ENCODE assay signal across 8 mouse cellular contexts in the genomic region with DNA sequence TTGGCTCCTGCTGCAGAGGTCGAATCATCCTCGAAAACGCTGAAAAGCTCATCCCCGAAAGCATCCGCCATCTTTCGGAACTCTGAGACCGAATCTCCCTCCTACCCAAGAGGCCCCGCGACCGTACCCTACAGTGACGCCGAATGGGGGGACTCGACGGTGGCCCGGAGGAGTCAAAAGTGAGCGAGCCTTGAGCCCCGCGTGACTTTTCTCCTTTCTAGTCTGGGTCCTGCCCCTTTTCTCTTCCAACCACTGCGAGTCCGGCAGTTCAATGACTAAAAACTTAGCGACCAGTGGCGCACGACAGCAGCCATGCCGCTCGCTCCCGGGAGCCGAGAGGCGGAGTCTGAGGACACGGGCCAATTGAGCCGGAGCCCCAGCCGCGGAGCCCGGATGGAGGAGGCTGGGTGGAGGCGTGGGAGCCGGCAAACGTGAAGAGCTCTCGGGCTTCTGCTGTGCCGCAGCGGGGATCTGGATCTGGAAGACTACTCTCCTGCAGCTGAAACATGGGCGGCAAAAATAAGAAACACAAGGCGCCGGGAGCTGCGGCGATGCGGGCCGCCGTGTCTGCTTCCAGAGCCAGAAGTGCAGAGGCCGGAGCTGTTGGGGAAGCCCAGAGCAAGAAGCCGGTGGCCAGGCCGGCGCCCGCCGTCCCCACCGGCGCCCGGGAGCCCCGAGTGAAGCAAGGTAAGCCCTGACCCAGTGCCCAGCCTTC. TPM values are rescaled to one million over a fixed set of nuclear protein-coding genes. Genes with fewer than 3 reads are reported as not detected.
DNase-seq lines count a peak whose midpoint lies in the region; ATAC-seq and TF ChIP-seq lines count a peak whose summit lies in the region.

Mtrex (minus strand) TSS at position 112 of the 715 bp plus-strand sequence.
Dhx29 (plus strand) TSS at position 168 of the 715 bp plus-strand sequence.

- TF ChIP-seq CTCF in E14TG2a.4 (conservative IDR thresholded peaks at IDR 0.05; ENCODE audit: low read length): no peak
- TF ChIP-seq CTCF in heart, postnatal 0 days (IDR thresholded peaks at IDR 0.05; ENCODE audit: low read depth): no peak
- no peak for TF ChIP-seq CTCF in testis, adult 2 months (IDR thresholded peaks at IDR 0.05; ENCODE audit: control insufficient read depth, insufficient read depth, insufficient replicate concordance, low read depth, low read length)

- peaks cover 41% of the 10 kb centered on the region for H3K4me1 ChIP-seq in E14TG2a.4 (replicated peaks; ENCODE audit: low read depth, low read length)
- peaks cover 26% of the 10 kb centered on the region for H3K4me1 ChIP-seq in forebrain, embryonic 12.5 days
- H3K4me1 ChIP-seq in heart, postnatal 0 days (ENCODE audit: control insufficient read depth, insufficient read depth): peaks cover 16% of the 10 kb centered on the region; the same call in 1 of the 2 replicates
- H3K4me1 ChIP-seq in liver, embryonic 16.5 days (ENCODE audit: control insufficient read depth, low read depth, low read length): peaks cover 19% of the 10 kb centered on the region
- peaks cover 36% of the 10 kb centered on the region for H3K4me1 ChIP-seq in neural tube, embryonic 13.5 days (replicated peaks)
- H3K4me1 ChIP-seq in testis, adult 2 months (ENCODE audit: control insufficient read depth, insufficient read depth, low read length): no peaks in the 10 kb centered on the region; the same call in 1 of the 2 replicates

- peak; percentile 74; the same call in 1 of the 2 replicates for TF ChIP-seq EP300 in heart, postnatal 0 days (IDR thresholded peaks at IDR 0.05; ENCODE audit: low read depth)

- peak within 1 kb of the TSS; percentile 85 for H3K9ac ChIP-seq in forebrain, embryonic 12.5 days
- H3K9ac ChIP-seq in heart, postnatal 0 days (replicated peaks; ENCODE audit: low read depth, low read length): peak within 1 kb of the TSS; percentile 80
- peak within 1 kb of the TSS; percentile 78 for H3K9ac ChIP-seq in liver, embryonic 16.5 days (ENCODE audit: low read depth, low read length)
- H3K9ac ChIP-seq in neural tube, embryonic 13.5 days: peak within 1 kb of the TSS; percentile 83

- peak; percentile 99 for ATAC-seq in forebrain, embryonic 12.5 days (ENCODE audit: low FRiP score)
- ATAC-seq in heart, postnatal 0 days (ENCODE audit: insufficient read depth, low read depth): peak; percentile 98
- peak; percentile 96 for ATAC-seq in liver, embryonic 16.5 days (ENCODE audit: low read depth)
- ATAC-seq in neural tube, embryonic 13.5 days (ENCODE audit: low read depth): peak; percentile 100

- no peaks in the 10 kb centered on the region for H3K9me3 ChIP-seq in E14TG2a.4 (ENCODE audit: low read length)
- H3K9me3 ChIP-seq in forebrain, embryonic 12.5 days: no peaks in the 10 kb centered on the region
- no peaks in the 10 kb centered on the region for H3K9me3 ChIP-seq in heart, postnatal 0 days (replicated peaks; ENCODE audit: control insufficient read depth, low read length)
- H3K9me3 ChIP-seq in liver, embryonic 16.5 days (replicated peaks; ENCODE audit: control insufficient read depth, low read length): no peaks in the 10 kb centered on the region
- no peaks in the 10 kb centered on the region for H3K9me3 ChIP-seq in neural tube, embryonic 13.5 days

- peak; percentile 97 for DNase-seq in c-Kit-positive CD71-positive TER-119-positive erythroid progenitor cells, embryonic 14.5 days (ENCODE audit: low spot score)
- peak; percentile 99 for DNase-seq in heart, postnatal 0 days (ENCODE audit: low spot score)
- peak; percentile 99 to 100 for DNase-seq in kidney, postnatal 4 days

- H3K36me3 ChIP-seq in E14TG2a.4 (ENCODE audit: insufficient read depth, low read length): peaks cover 45% of the 10 kb centered on the region
- H3K36me3 ChIP-seq in forebrain, embryonic 12.5 days (replicated peaks): peaks cover 21% of the 10 kb centered on the region
- H3K36me3 ChIP-seq in heart, postnatal 0 days (replicated peaks; ENCODE audit: control insufficient read depth, insufficient read depth, low read length): peaks cover 20% of the 10 kb centered on the region
- no peaks in the 10 kb centered on the region for H3K36me3 ChIP-seq in liver, embryonic 16.5 days (ENCODE audit: control insufficient read depth, insufficient read depth)
- H3K36me3 ChIP-seq in neural tube, embryonic 13.5 days: peaks cover 17% of the 10 kb centered on the region
- no peaks in the 10 kb centered on the region for H3K36me3 ChIP-seq in testis, adult 2 months (ENCODE audit: control insufficient read depth, insufficient read depth, low read length)

- TF ChIP-seq POLR2A in testis, adult 2 months (IDR thresholded peaks at IDR 0.05; ENCODE audit: control insufficient read depth, low read depth, low read length): peak; percentile 50; the same call in 1 of the 2 replicates

- H3K27ac ChIP-seq in forebrain, embryonic 12.5 days: peak within 1 kb of the TSS; percentile 88
- H3K27ac ChIP-seq in heart, postnatal 0 days (ENCODE audit: low read depth): peak within 1 kb of the TSS; percentile 82
- H3K27ac ChIP-seq in liver, embryonic 16.5 days (ENCODE audit: low read length): peak within 1 kb of the TSS; percentile 96
- peak within 1 kb of the TSS; percentile 82 for H3K27ac ChIP-seq in neural tube, embryonic 13.5 days (replicated peaks)
- H3K27ac ChIP-seq in testis, adult 2 months (ENCODE audit: control insufficient read depth, insufficient read depth, low read depth, low read length): peak within 1 kb of the TSS; percentile 88

- peak within 1 kb of the TSS; percentile 99 for H3K4me3 ChIP-seq in E14TG2a.4 (replicated peaks; ENCODE audit: low read length)
- peak within 1 kb of the TSS; percentile 90 for H3K4me3 ChIP-seq in forebrain, embryonic 12.5 days (replicated peaks)
- peak within 1 kb of the TSS; percentile 96 for H3K4me3 ChIP-seq in heart, postnatal 0 days (ENCODE audit: low read depth, low read length)
- H3K4me3 ChIP-seq in liver, embryonic 16.5 days (ENCODE audit: low read depth, low read length): peak within 1 kb of the TSS; percentile 93
- H3K4me3 ChIP-seq in neural tube, embryonic 13.5 days: peak within 1 kb of the TSS; percentile 62
- H3K4me3 ChIP-seq in testis, adult 2 months (ENCODE audit: control insufficient read depth, low read depth, low read length): peak within 1 kb of the TSS; percentile 99

- under 1% methylated on average over 52 of the region's 57 CpGs for WGBS in forebrain, embryonic 12.5 days
- WGBS in heart, postnatal 0 days: under 1% methylated on average over 57 of the region's 57 CpGs
- under 1% methylated on average over 57 of the region's 57 CpGs for WGBS in liver, embryonic 16.5 days (ENCODE audit: insufficient replicate concordance)
- WGBS in neural tube, embryonic 13.5 days: under 1% methylated on average over 57 of the region's 57 CpGs

- peak within 1 kb of the TSS; percentile 75 for H3K4me2 ChIP-seq in forebrain, embryonic 12.5 days
- H3K4me2 ChIP-seq in heart, postnatal 0 days (ENCODE audit: low read depth, low read length): peak within 1 kb of the TSS; percentile 90
- peak within 1 kb of the TSS; percentile 85 for H3K4me2 ChIP-seq in liver, embryonic 16.5 days (ENCODE audit: low read depth, low read length)
- H3K4me2 ChIP-seq in neural tube, embryonic 13.5 days: peak within 1 kb of the TSS; percentile 88

- no peaks in the 10 kb centered on the region for H3K27me3 ChIP-seq in E14TG2a.4 (ENCODE audit: insufficient read depth, low read length)
- no peaks in the 10 kb centered on the region for H3K27me3 ChIP-seq in forebrain, embryonic 12.5 days
- H3K27me3 ChIP-seq in heart, postnatal 0 days (ENCODE audit: control insufficient read depth, insufficient read depth, low read length): no peaks in the 10 kb centered on the region
- no peaks in the 10 kb centered on the region for H3K27me3 ChIP-seq in liver, embryonic 16.5 days (ENCODE audit: control insufficient read depth, insufficient read depth, low read depth, low read length)
- no peaks in the 10 kb centered on the region for H3K27me3 ChIP-seq in neural tube, embryonic 13.5 days
- H3K27me3 ChIP-seq in testis, adult 2 months (ENCODE audit: control insufficient read depth, insufficient read depth, low read length): no peaks in the 10 kb centered on the region

RNA-seq across cellular contexts. Expression of gene Mtrex, which starts in this region (rescaled TPM):
- 90.0 and 98.3 TPM in 2 replicates for polyA plus RNA-seq in forebrain, embryonic 12.5 days (2016; fragmentation: Nextera tagmentation; extraction: Ambion mirVana)
- total RNA-seq in heart, postnatal 0 days (2014; rRNA removed; ENCODE audit: low replicate concordance): 14.3 and 15.5 TPM in 2 replicates
- 22.3 and 23.4 TPM in 2 replicates for polyA plus RNA-seq in heart, postnatal 0 days (2015; fragmentation: Nextera tagmentation; extraction: Ambion mirVana)
- polyA plus RNA-seq in liver, embryonic 16.5 days (2015; fragmentation: Nextera tagmentation; extraction: Ambion mirVana): 29.5 and 31.9 TPM in 2 replicates
- 67.8 and 73.3 TPM in 2 replicates for polyA plus RNA-seq in neural tube, embryonic 13.5 days (2015; fragmentation: Nextera tagmentation; extraction: Ambion mirVana)
- 20.3 and 29.2 TPM in 2 replicates for polyA plus RNA-seq in testis, adult 2 months (2012; rRNA removed)

RNA-seq across cellular contexts. Expression of gene Dhx29, which starts in this region (rescaled TPM):
- 37.0 and 38.1 TPM in 2 replicates for polyA plus RNA-seq in forebrain, embryonic 12.5 days (2016; fragmentation: Nextera tagmentation; extraction: Ambion mirVana)
- 6.4 and 15.0 TPM in 2 replicates for total RNA-seq in heart, postnatal 0 days (2014; rRNA removed; ENCODE audit: low replicate concordance)
- 12.1 and 13.2 TPM in 2 replicates for polyA plus RNA-seq in heart, postnatal 0 days (2015; fragmentation: Nextera tagmentation; extraction: Ambion mirVana)
- 4.2 and 4.9 TPM in 2 replicates for polyA plus RNA-seq in liver, embryonic 16.5 days (2015; fragmentation: Nextera tagmentation; extraction: Ambion mirVana)
- polyA plus RNA-seq in neural tube, embryonic 13.5 days (2015; fragmentation: Nextera tagmentation; extraction: Ambion mirVana): 32.5 and 34.7 TPM in 2 replicates
- polyA plus RNA-seq in testis, adult 2 months (2012; rRNA removed): 6.7 and 7.0 TPM in 2 replicates

Comparison
In these comparisons a context has a peak if more than half of its experiments do, and no peak if none do; other contexts are left out.
1. Peak in every context shown above with its lines: DNase-seq, ATAC-seq, H3K4me3 ChIP-seq and H3K27ac ChIP-seq.